Mouse (Mus musculus): ENCODE results near the gene Tmbim1. TPM values are rescaled to one million over a fixed set of nuclear protein-coding genes. Genes with fewer than 3 reads are reported as not detected.

The Tmbim1 gene
- total and polyA plus RNA-seq, 3 experiments: 26.6 to 35.1 (median 32.4) TPM

DNA sequence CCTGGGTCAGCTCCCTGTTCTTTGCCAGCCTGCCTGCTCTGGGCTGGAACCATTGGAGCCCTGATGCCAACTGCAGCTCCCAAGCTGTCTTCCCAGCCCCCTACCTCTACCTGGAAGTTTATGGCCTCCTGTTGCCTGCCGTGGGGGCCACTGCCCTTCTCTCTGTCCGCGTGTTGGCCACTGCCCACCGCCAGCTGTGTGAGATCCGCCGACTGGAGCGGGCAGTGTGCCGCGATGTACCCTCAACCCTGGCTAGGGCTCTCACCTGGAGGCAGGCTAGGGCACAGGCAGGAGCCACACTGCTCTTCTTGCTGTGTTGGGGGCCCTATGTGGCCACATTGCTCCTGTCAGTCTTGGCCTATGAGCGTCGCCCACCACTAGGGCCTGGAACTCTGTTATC lies 26.4 kb downstream of the Tmbim1 start:
- Histone ChIP-seq H3K9me3 (replicated peaks; ENCODE audit: low read length) (no peaks in the 10 kb centered on the region), H3K27ac (ENCODE audit: insufficient read depth, low read depth) (no peak overlapping the region), H3K9ac (ENCODE audit: insufficient read depth, low read depth) (no peak overlapping the region), H3K4me1 (ENCODE audit: control insufficient read depth in 1 of 2, insufficient read depth in 2 of 2) (peaks cover 11 to 37% of the 10 kb centered on the region in 2 experiments), H3K36me3 (replicated peaks in 1 of 2; ENCODE audit: control insufficient read depth in 1 of 2, insufficient read depth in 1 of 2, low read length in 1 of 2) (peaks cover 44 to 51% of the 10 kb centered on the region in 2 experiments), H3K4me3 (replicated peaks in 1 of 3; ENCODE audit: low read depth in 2 of 3, low read length in 2 of 3, poor library complexity in 1 of 3) (peak overlapping the region in 1 of 3 experiments; percentile 24), H3K79me2 (replicated peaks; ENCODE audit: control insufficient read depth, extremely low read depth, insufficient read depth, poor library complexity, severe bottlenecking) (peaks cover 14% of the 10 kb centered on the region), H3K4me2 (ENCODE audit: insufficient read depth, low read depth, poor library complexity, severe bottlenecking) (no peak overlapping the region), H3K27me3 (replicated peaks) (no peaks in the 10 kb centered on the region)
- dilution Hi-C loops (cut with MboI; ENCODE audit: extremely low pct_ligation_motif_present, extremely low pct_unique_long_range_greater_than_20kb, low sequenced_read_pairs): no loop called here
- no peak for TF ChIP-seq TCF12 (IDR thresholded peaks at IDR 0.05; ENCODE audit: low read depth, low read length)
- TF ChIP-seq E2F4 (IDR thresholded peaks at IDR 0.05; ENCODE audit: insufficient replicate concordance, low read depth, low read length): no peak
- TF ChIP-seq TBP (conservative IDR thresholded peaks at IDR 0.05; ENCODE audit: low read depth, low read length): no peak
- no peak; the same call in 1 of the 2 replicates for TF ChIP-seq ZMIZ1 (IDR thresholded peaks at IDR 0.05; ENCODE audit: low read depth, low read length)
- DNase-seq (ENCODE audit: extremely low read depth): no peak
- in situ Hi-C loops (cut with MboI; ENCODE audit: low pct_ligation_motif_present, low pct_unique_long_range_greater_than_20kb, low sequenced_read_pairs): no loop called here

DNA sequence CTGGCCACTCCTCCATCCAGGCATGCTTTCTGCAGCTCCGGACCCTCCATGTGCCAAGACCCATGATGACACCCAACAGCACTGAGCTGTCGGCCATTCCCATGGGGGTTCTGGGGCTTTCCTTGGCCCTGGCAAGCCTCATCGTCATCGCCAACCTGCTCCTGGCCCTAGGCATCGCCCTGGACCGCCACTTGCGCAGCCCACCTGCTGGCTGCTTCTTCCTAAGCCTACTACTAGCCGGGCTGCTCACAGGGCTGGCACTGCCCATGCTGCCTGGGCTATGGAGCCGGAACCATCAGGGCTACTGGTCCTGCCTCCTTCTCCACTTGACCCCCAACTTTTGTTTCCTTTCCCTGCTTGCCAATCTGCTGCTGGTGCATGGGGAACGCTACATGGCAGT lies 26.9 kb downstream of the Tmbim1 start, which contains the start of gene Gpbar1:
Gpbar1 (plus strand) TSS at position 13 of the 400 bp plus-strand sequence.
- Histone ChIP-seq H3K4me2 (ENCODE audit: insufficient read depth, low read depth, poor library complexity, severe bottlenecking) (no peak within 1 kb of the TSS), H3K4me1 (ENCODE audit: control insufficient read depth in 1 of 2, insufficient read depth in 2 of 2) (peaks cover 11 to 37% of the 10 kb centered on the region in 2 experiments), H3K9me3 (replicated peaks; ENCODE audit: low read length) (no peaks in the 10 kb centered on the region), H3K36me3 (replicated peaks in 1 of 2; ENCODE audit: control insufficient read depth in 1 of 2, insufficient read depth in 1 of 2, low read length in 1 of 2) (peaks cover 44 to 51% of the 10 kb centered on the region in 2 experiments), H3K9ac (ENCODE audit: insufficient read depth, low read depth) (no peak within 1 kb of the TSS), H3K4me3 (replicated peaks in 1 of 3; ENCODE audit: low read depth in 2 of 3, low read length in 2 of 3, poor library complexity in 1 of 3) (peak within 1 kb of the TSS in 1 of 3 experiments; percentile 24), H3K27ac (ENCODE audit: insufficient read depth, low read depth) (no peak within 1 kb of the TSS), H3K79me2 (replicated peaks; ENCODE audit: control insufficient read depth, extremely low read depth, insufficient read depth, poor library complexity, severe bottlenecking) (peaks cover 10% of the 10 kb centered on the region), H3K27me3 (replicated peaks) (no peaks in the 10 kb centered on the region)
- no peak for TF ChIP-seq PAX5 (IDR thresholded peaks at IDR 0.05; ENCODE audit: low read length)
- no peak for TF ChIP-seq TBP (conservative IDR thresholded peaks at IDR 0.05; ENCODE audit: low read depth, low read length)
- no peak for TF ChIP-seq KAT2A (IDR thresholded peaks at IDR 0.05; ENCODE audit: insufficient replicate concordance, low read length)
- no peak for TF ChIP-seq SIN3A (IDR thresholded peaks at IDR 0.05; ENCODE audit: low read length)
- TF ChIP-seq POLR2AphosphoS2 (IDR thresholded peaks at IDR 0.05; ENCODE audit: low read depth, low read length): no peak
- dilution Hi-C loops (cut with MboI; ENCODE audit: extremely low pct_ligation_motif_present, extremely low pct_unique_long_range_greater_than_20kb, low sequenced_read_pairs): no loop called here
- in situ Hi-C loops (cut with MboI; ENCODE audit: low pct_ligation_motif_present, low pct_unique_long_range_greater_than_20kb, low sequenced_read_pairs): no loop called here
- DNase-seq (ENCODE audit: extremely low read depth): no peak

DNA sequence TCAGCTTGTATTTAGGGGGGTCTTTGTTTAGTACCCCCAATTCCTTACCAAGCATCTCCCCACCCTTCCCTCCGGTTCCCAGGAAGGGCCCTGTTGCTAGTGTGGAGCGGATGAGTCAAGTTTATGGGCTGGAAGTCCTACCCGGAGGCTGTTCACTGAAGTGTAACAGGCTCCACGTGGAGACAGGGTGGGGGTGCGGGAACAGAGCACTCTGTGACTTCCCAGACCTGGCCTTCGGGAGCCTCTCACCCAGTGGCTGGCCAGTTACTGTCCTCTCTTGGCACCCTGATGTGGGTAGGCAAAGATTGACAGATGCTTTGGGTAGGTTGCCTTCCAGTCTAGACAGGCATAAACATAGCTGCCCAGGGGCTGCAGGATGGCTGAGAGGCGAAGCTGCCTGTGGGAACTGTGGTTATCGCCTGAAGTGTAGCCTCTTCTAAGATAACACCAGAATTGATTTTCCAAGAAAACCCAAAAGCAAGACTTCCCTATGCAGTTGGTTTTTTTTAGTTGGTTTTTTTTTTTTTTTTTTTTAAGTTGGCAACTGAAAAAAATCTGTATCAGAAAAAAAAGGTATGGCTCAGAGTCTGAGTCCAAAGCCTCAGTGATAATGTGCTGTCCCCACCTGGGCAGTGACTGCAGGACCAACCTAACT lies 27.4 kb downstream of the Tmbim1 start:
- H3K9me3 ChIP-seq (replicated peaks; ENCODE audit: low read length): no peaks in the 10 kb centered on the region
- no peak overlapping the region for H3K4me3 ChIP-seq (replicated peaks in 1 of 3; ENCODE audit: low read depth in 2 of 3, low read length in 2 of 3, poor library complexity in 1 of 3)
- H3K27me3 ChIP-seq (replicated peaks): no peaks in the 10 kb centered on the region
- DNase-seq (ENCODE audit: extremely low read depth): no peak
- TF ChIP-seq ZNF384 (IDR thresholded peaks at IDR 0.05; ENCODE audit: low read depth, low read length): peak; percentile 61
- no peak for TF ChIP-seq HCFC1 (IDR thresholded peaks at IDR 0.05; ENCODE audit: low read depth, low read length)
- H3K4me2 ChIP-seq (ENCODE audit: insufficient read depth, low read depth, poor library complexity, severe bottlenecking): no peak overlapping the region
- dilution Hi-C loops (cut with MboI; ENCODE audit: extremely low pct_ligation_motif_present, extremely low pct_unique_long_range_greater_than_20kb, low sequenced_read_pairs): no loop called here
- peaks cover 5% of the 10 kb centered on the region for H3K79me2 ChIP-seq (replicated peaks; ENCODE audit: control insufficient read depth, extremely low read depth, insufficient read depth, poor library complexity, severe bottlenecking)
- in situ Hi-C loops (cut with MboI; ENCODE audit: low pct_ligation_motif_present, low pct_unique_long_range_greater_than_20kb, low sequenced_read_pairs): no loop called here
- no peak overlapping the region for H3K27ac ChIP-seq (ENCODE audit: insufficient read depth, low read depth)
- no peak overlapping the region for H3K9ac ChIP-seq (ENCODE audit: insufficient read depth, low read depth)
- H3K4me1 ChIP-seq (ENCODE audit: control insufficient read depth in 1 of 2, insufficient read depth in 2 of 2): peaks cover 11 to 34% of the 10 kb centered on the region in 2 experiments
- H3K36me3 ChIP-seq (replicated peaks in 1 of 2; ENCODE audit: control insufficient read depth in 1 of 2, insufficient read depth in 1 of 2, low read length in 1 of 2): peaks cover 41 to 47% of the 10 kb centered on the region in 2 experiments
